Mouse (Mus musculus): ENCODE data around the gene Agrn. TPM values are rescaled to one million over a fixed set of nuclear protein-coding genes. Genes with fewer than 3 reads are reported as not detected.

Gene Agrn
- polyA plus RNA-seq, 1 experiment from 2014 or later: 15.1 TPM

GRCm38 (mm10) chr4:156217022-156217669 lies 19.9 kb upstream of the Agrn start:
- whole genome bisulfite sequencing: 74% methylated on average over 16 of the region's 16 CpGs
- H3K27me3 ChIP-seq (replicated peaks; ENCODE audit: control insufficient read depth, insufficient read depth, low read length): no peaks in the 10 kb centered on the region
- no peak for ATAC-seq
- peaks cover 8% of the 10 kb centered on the region; the same call in 1 of the 2 replicates for H3K36me3 ChIP-seq (ENCODE audit: control insufficient read depth, insufficient read depth)
- no peak overlapping the region for H3K4me2 ChIP-seq (replicated peaks; ENCODE audit: low read depth)
- H3K9ac ChIP-seq (ENCODE audit: low read depth, low read length): no peak overlapping the region
- H3K27ac ChIP-seq (ENCODE audit: low read depth, low read length): no peak overlapping the region
- H3K4me1 ChIP-seq (replicated peaks; ENCODE audit: control insufficient read depth, insufficient read depth, low read length): no peaks in the 10 kb centered on the region
- H3K9me3 ChIP-seq (ENCODE audit: control insufficient read depth): no peaks in the 10 kb centered on the region
- no peak for TF ChIP-seq CTCF (IDR thresholded peaks at IDR 0.05; ENCODE audit: low read depth)
- H3K4me3 ChIP-seq (ENCODE audit: low read depth, low read length): no peak overlapping the region

GRCm38 (mm10) chr4:156216196-156216595 lies 18.9 kb upstream of the Agrn start:
- H3K4me2 ChIP-seq (replicated peaks; ENCODE audit: low read depth): no peak overlapping the region
- no peak for ATAC-seq
- 92% methylated on average over 2 of the region's 2 CpGs for WGBS
- no peak for TF ChIP-seq CTCF (IDR thresholded peaks at IDR 0.05; ENCODE audit: low read depth)
- no peaks in the 10 kb centered on the region for H3K27me3 ChIP-seq (replicated peaks; ENCODE audit: control insufficient read depth, insufficient read depth, low read length)
- H3K9ac ChIP-seq (ENCODE audit: low read depth, low read length): no peak overlapping the region
- H3K4me1 ChIP-seq (replicated peaks; ENCODE audit: control insufficient read depth, insufficient read depth, low read length): no peaks in the 10 kb centered on the region
- H3K36me3 ChIP-seq (ENCODE audit: control insufficient read depth, insufficient read depth): no peaks in the 10 kb centered on the region; the same call in 1 of the 2 replicates
- H3K27ac ChIP-seq (ENCODE audit: low read depth, low read length): no peak overlapping the region
- no peaks in the 10 kb centered on the region for H3K9me3 ChIP-seq (ENCODE audit: control insufficient read depth)
- H3K4me3 ChIP-seq (ENCODE audit: low read depth, low read length): no peak overlapping the region

- 66% methylated on average over 4 of the region's 4 CpGs for WGBS
- Histone ChIP-seq H3K4me3 (ENCODE audit: low read depth, low read length) (no peak within 1 kb of the TSS), H3K27ac (ENCODE audit: low read depth, low read length) (no peak within 1 kb of the TSS), H3K9me3 (ENCODE audit: control insufficient read depth) (no peaks in the 10 kb centered on the region), H3K4me2 (replicated peaks; ENCODE audit: low read depth) (no peak within 1 kb of the TSS), H3K36me3 (ENCODE audit: control insufficient read depth, insufficient read depth) (no peaks in the 10 kb centered on the region; the same call in 1 of the 2 replicates), H3K9ac (ENCODE audit: low read depth, low read length) (no peak within 1 kb of the TSS), H3K4me1 (replicated peaks; ENCODE audit: control insufficient read depth, insufficient read depth, low read length) (no peaks in the 10 kb centered on the region), H3K27me3 (replicated peaks; ENCODE audit: control insufficient read depth, insufficient read depth, low read length) (no peaks in the 10 kb centered on the region)
- no peak for TF ChIP-seq CTCF (IDR thresholded peaks at IDR 0.05; ENCODE audit: low read depth)
- ATAC-seq: no peak
These were observed 18.4 kb upstream of the Agrn start, which contains the start of gene Perm1 for GRCm38 (mm10) chr4:156215649-156216048. TSS of gene Perm1 (plus strand) at chr4:156215868.

- Histone ChIP-seq H3K36me3 (ENCODE audit: control insufficient read depth, insufficient read depth) (no peaks in the 10 kb centered on the region), H3K4me3 (ENCODE audit: low read depth, low read length) (no peak overlapping the region), H3K9me3 (ENCODE audit: control insufficient read depth) (no peaks in the 10 kb centered on the region), H3K4me2 (replicated peaks; ENCODE audit: low read depth) (no peak overlapping the region), H3K9ac (ENCODE audit: low read depth, low read length) (no peak overlapping the region), H3K27me3 (replicated peaks; ENCODE audit: control insufficient read depth, insufficient read depth, low read length) (no peaks in the 10 kb centered on the region), H3K27ac (ENCODE audit: low read depth, low read length) (no peak overlapping the region), H3K4me1 (replicated peaks; ENCODE audit: control insufficient read depth, insufficient read depth, low read length) (no peaks in the 10 kb centered on the region)
- WGBS: 91% methylated on average over 13 of the region's 13 CpGs
- no peak for TF ChIP-seq CTCF (IDR thresholded peaks at IDR 0.05; ENCODE audit: low read depth)
- ATAC-seq: no peak
These were observed 15.8 kb upstream of the Agrn start for GRCm38 (mm10) chr4:156213134-156213533.

GRCm38 (mm10) chr4:156209963-156210635 lies 12.8 kb upstream of the Agrn start:
- TF ChIP-seq CTCF (IDR thresholded peaks at IDR 0.05; ENCODE audit: low read depth): no peak
- 68% methylated on average over 13 of the region's 13 CpGs for WGBS
- no peak overlapping the region for H3K4me3 ChIP-seq (ENCODE audit: low read depth, low read length)

GRCm38 (mm10) chr4:156208872-156209271 lies 11.6 kb upstream of the Agrn start:
- no peaks in the 10 kb centered on the region for H3K36me3 ChIP-seq (ENCODE audit: control insufficient read depth, insufficient read depth)
- no peaks in the 10 kb centered on the region for H3K4me1 ChIP-seq (replicated peaks; ENCODE audit: control insufficient read depth, insufficient read depth, low read length)
- H3K4me3 ChIP-seq (ENCODE audit: low read depth, low read length): no peak overlapping the region
- no peak overlapping the region for H3K9ac ChIP-seq (ENCODE audit: low read depth, low read length)
- no peak overlapping the region for H3K4me2 ChIP-seq (replicated peaks; ENCODE audit: low read depth)
- WGBS: 85% methylated on average over 4 of the region's 4 CpGs
- no peak overlapping the region for H3K27ac ChIP-seq (ENCODE audit: low read depth, low read length)
- no peaks in the 10 kb centered on the region for H3K9me3 ChIP-seq (ENCODE audit: control insufficient read depth)
- no peak for TF ChIP-seq CTCF (IDR thresholded peaks at IDR 0.05; ENCODE audit: low read depth)
- ATAC-seq: no peak
- H3K27me3 ChIP-seq (replicated peaks; ENCODE audit: control insufficient read depth, insufficient read depth, low read length): peaks cover 7% of the 10 kb centered on the region

More at GRCm38 (mm10) chr4:156209963-156210635, 12.8 kb upstream of the Agrn start:
- Histone ChIP-seq H3K9ac (ENCODE audit: low read depth, low read length) (no peak overlapping the region), H3K36me3 (ENCODE audit: control insufficient read depth, insufficient read depth) (no peaks in the 10 kb centered on the region), H3K4me1 (replicated peaks; ENCODE audit: control insufficient read depth, insufficient read depth, low read length) (no peaks in the 10 kb centered on the region), H3K27me3 (replicated peaks; ENCODE audit: control insufficient read depth, insufficient read depth, low read length) (peaks cover 4% of the 10 kb centered on the region; the same call in 1 of the 2 replicates), H3K27ac (ENCODE audit: low read depth, low read length) (no peak overlapping the region), H3K9me3 (ENCODE audit: control insufficient read depth) (no peaks in the 10 kb centered on the region), H3K4me2 (replicated peaks; ENCODE audit: low read depth) (no peak overlapping the region)
- ATAC-seq: no peak
